Mouse (Mus musculus) embryonic facial prominence, embryonic 15.5 days (tissue): ENCODE results near the gene Hlf. TPM values are rescaled to one million over a fixed set of nuclear protein-coding genes. Genes with fewer than 3 reads are reported as not detected.

Experiments
- ATAC-seq: fragments of 200-750 bp; cut with Nextera tagmentation; 2 replicates; pipeline ENCODE4 v1.8.0; 2017; ENCODE audit warnings: low read depth, moderate TSS enrichment; ENCODE audit not compliant: insufficient number of reproducible peaks, low FRiP score, low TSS enrichment
- H3K27ac ChIP-seq: fragments of 300-500 bp; sonication (generic); replicated peaks from 2 replicates; pipeline ENCODE4 v1.5.1; 2015; ENCODE audit warnings: mild to moderate bottlenecking, inconsistent platforms
- H3K27me3 ChIP-seq: fragments of 300-500 bp; sonication (generic); 2 replicates; pipeline ENCODE4 v1.6.1; 2015; ENCODE audit warnings: inconsistent platforms
- H3K36me3 ChIP-seq: fragments of 300-500 bp; sonication (generic); 2 replicates; pipeline ENCODE4 v1.6.1; 2015; ENCODE audit warnings: mild to moderate bottlenecking, inconsistent platforms
- H3K4me1 ChIP-seq: fragments of 300-500 bp; sonication (generic); 2 replicates; pipeline ENCODE4 v1.6.1; 2015; ENCODE audit warnings: inconsistent platforms
- H3K4me2 ChIP-seq: fragments of 300-500 bp; sonication (generic); replicated peaks from 2 replicates; pipeline ENCODE4 v1.6.1; 2015; ENCODE audit warnings: mild to moderate bottlenecking, inconsistent platforms
- H3K4me3 ChIP-seq: fragments of 300-500 bp; sonication (generic); replicated peaks from 2 replicates; pipeline ENCODE4 v1.5.1; 2015; ENCODE audit warnings: mild to moderate bottlenecking, inconsistent platforms
- H3K9ac ChIP-seq: fragments of 300-500 bp; sonication (generic); 2 replicates; pipeline ENCODE4 v1.6.1; 2015; ENCODE audit warnings: inconsistent platforms
- H3K9me3 ChIP-seq: fragments of 300-500 bp; sonication (generic); replicated peaks from 2 replicates; pipeline ENCODE4 v1.6.1; 2016; ENCODE audit warnings: inconsistent platforms
- WGBS: fragments of 180-500 bp; shearing (Covaris S2); methylation state at CpG from one replicate; pipeline ENCODE4 v1.1.7; 2015; 5-methylcytosine and 5-hydroxymethylcytosine counted together
- polyA plus RNA-seq: library from polyadenylated mRNA; unstranded; fragments of >200 nt; fragmentation: Nextera tagmentation; extraction: Ambion mirVana; gene quantifications from 2 replicates; pipeline ENCODE4 v1.2.1, GENCODE M21; 2015

Gene Hlf
- polyA plus RNA-seq, 1 experiment from 2014 or later: 10.0 TPM

- peak overlapping the region; percentile 60 for H3K4me3 ChIP-seq
- H3K9me3 ChIP-seq: no peaks in the 10 kb centered on the region
- WGBS: under 1% methylated on average over 41 of the region's 41 CpGs
- 0 out of 2 replicates have a peak, but pooled peaks cover 4% of the 10 kb centered on the region for H3K36me3 ChIP-seq
- H3K9ac ChIP-seq: peak overlapping the region; percentile 39
- 0 out of 2 replicates have a peak, but pooled peaks have one; percentile 39 for ATAC-seq
- peak overlapping the region; percentile 28; the same call in 1 of the 2 replicates for H3K27ac ChIP-seq
- no peaks in the 10 kb centered on the region for H3K27me3 ChIP-seq
- H3K4me2 ChIP-seq: peak overlapping the region; percentile 88
- peaks cover 36% of the 10 kb centered on the region for H3K4me1 ChIP-seq
These were observed 536 bp downstream of the Hlf start for GRCm38 (mm10) chr11:90389902-90390816.

- peak overlapping the region; percentile 39 for H3K9ac ChIP-seq
- peaks cover 39% of the 10 kb centered on the region for H3K4me1 ChIP-seq
- H3K27me3 ChIP-seq: no peaks in the 10 kb centered on the region
- peak overlapping the region; percentile 60 for H3K4me3 ChIP-seq
- H3K9me3 ChIP-seq: no peaks in the 10 kb centered on the region
- 0 out of 2 replicates have a peak, but pooled peaks cover 4% of the 10 kb centered on the region for H3K36me3 ChIP-seq
- WGBS: under 1% methylated on average over 34 of the region's 36 CpGs
- peak overlapping the region; percentile 88 for H3K4me2 ChIP-seq
- H3K27ac ChIP-seq: no peak overlapping the region
- ATAC-seq: peak; percentile 35; the same call in 1 of the 2 replicates
These were observed 1.4 kb downstream of the Hlf start for GRCm38 (mm10) chr11:90389174-90389901.

DNA sequence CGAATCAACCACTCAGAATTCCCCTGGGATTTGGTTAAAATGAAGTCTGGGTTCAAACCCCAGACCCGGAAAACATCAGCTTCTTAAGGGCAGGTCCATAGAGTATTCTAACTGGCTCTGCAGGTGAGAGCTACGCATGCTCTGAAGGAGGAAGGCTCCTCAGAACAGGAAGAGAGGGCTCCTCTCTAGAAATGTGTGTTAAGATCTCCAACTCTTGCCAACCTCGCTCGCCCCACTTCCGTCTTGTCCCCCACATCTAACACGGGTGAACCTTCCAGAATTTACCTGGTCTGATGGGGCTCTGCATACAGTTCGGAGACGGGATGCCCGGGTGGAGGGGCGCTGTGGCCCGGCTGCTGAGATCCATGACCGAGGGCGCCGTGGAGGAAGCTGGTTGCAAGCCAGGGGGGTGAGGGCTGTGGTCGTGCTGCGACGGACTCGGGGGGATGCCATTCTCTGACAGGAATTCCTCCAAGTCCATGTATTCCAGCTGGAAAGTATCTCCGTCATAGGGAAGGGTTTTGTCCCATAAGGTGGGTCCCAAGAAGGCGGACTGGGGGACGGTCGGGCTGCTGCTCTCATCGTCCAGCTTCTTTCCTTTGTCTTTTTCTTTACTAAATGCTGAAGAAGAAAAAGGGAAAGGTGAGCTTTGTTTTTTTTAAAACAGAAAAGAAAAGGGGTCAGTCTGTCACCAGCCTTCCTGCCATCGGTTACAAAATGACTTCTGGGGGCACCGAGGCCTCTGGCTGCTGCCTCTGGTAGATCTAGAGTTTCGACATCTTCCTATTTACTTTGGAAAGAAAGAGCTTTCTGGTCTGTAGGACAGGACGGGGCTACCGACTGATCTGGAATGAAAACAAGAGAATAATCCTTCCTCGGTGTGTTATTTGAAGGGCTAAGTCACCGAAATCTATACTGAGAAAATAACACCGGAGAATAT is 2.9 kb downstream of the Hlf start:
- no peak for ATAC-seq
- H3K4me2 ChIP-seq: peak overlapping the region; percentile 88
- 0 out of 2 replicates have a peak, but pooled peaks cover 4% of the 10 kb centered on the region for H3K36me3 ChIP-seq
- no peaks in the 10 kb centered on the region for H3K9me3 ChIP-seq
- WGBS: 46% methylated on average over 32 of the region's 32 CpGs
- no peaks in the 10 kb centered on the region for H3K27me3 ChIP-seq
- peak overlapping the region; percentile 60 for H3K4me3 ChIP-seq
- H3K9ac ChIP-seq: no peak overlapping the region
- H3K4me1 ChIP-seq: peaks cover 41% of the 10 kb centered on the region
- no peak overlapping the region for H3K27ac ChIP-seq

GRCm38 (mm10) chr11:90382005-90382611 is 8.6 kb downstream of the Hlf start:
- Histone ChIP-seq H3K36me3 (0 out of 2 replicates have a peak, but pooled peaks cover 4% of the 10 kb centered on the region), H3K9me3 (no peaks in the 10 kb centered on the region), H3K9ac (no peak overlapping the region), H3K4me2 (0 out of 2 replicates have a peak overlapping the region, but pooled peaks have one; percentile 12), H3K27ac (peak overlapping the region; percentile 65), H3K27me3 (no peaks in the 10 kb centered on the region), H3K4me3 (no peak overlapping the region), H3K4me1 (peaks cover 40% of the 10 kb centered on the region)
- 18% methylated on average over 6 of the region's 6 CpGs for WGBS
- peak; percentile 80 for ATAC-seq

DNA sequence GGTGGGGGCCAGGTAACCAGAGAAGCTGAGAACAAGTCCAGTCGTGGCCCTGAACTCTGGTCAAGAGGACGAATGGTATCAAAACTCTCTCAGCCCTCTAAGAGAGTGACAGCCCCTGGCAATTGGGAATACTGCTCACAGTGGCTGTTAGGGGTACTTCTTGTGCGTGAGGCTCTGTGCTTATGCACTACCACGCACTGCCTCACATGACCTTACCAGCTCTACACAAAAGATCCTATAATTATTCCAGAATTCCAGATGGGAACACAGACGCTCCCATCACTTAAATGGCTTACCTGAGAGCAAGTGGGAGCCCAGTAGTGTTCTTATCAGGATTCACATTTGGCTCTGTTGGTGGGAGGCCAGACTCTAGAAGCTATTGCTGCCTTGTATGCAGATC is 9.6 kb downstream of the Hlf start:
- Histone ChIP-seq H3K27me3 (no peaks in the 10 kb centered on the region), H3K36me3 (no peaks in the 10 kb centered on the region), H3K4me2 (no peak overlapping the region), H3K9ac (no peak overlapping the region), H3K9me3 (no peaks in the 10 kb centered on the region), H3K4me3 (no peak overlapping the region), H3K4me1 (peaks cover 39% of the 10 kb centered on the region), H3K27ac (no peak overlapping the region)
- 53% methylated on average over 5 of the region's 5 CpGs for WGBS
- ATAC-seq: no peak

GRCm38 (mm10) chr11:90380131-90380685 is 10.5 kb downstream of the Hlf start:
- no peak overlapping the region for H3K4me3 ChIP-seq
- H3K9ac ChIP-seq: no peak overlapping the region
- H3K9me3 ChIP-seq: no peaks in the 10 kb centered on the region
- H3K36me3 ChIP-seq: no peaks in the 10 kb centered on the region
- H3K4me1 ChIP-seq: peaks cover 39% of the 10 kb centered on the region
- 0 out of 2 replicates have a peak, but pooled peaks have one; percentile 26 for ATAC-seq
- no peak overlapping the region for H3K4me2 ChIP-seq
- H3K27me3 ChIP-seq: no peaks in the 10 kb centered on the region
- WGBS: 76% methylated on average over 10 of the region's 10 CpGs
- H3K27ac ChIP-seq: no peak overlapping the region

DNA sequence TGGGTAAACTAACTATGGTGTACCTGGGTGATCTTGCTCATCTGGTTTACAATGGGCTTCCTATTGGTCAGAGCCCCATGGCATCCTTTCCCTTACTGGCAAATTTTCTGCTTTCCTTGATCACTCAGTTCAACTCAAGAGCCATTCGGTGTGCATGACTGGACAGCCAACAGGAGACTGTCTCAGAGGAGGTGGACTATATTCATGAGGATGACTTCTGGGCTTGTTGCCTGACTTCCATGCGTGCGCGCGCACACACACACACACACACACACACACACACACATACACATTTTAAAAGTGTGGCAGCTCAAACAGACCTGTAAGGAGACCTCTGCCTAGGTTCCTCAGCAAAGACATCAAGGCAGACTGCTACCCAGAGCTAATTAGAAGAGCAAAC is 12.7 kb downstream of the Hlf start:
- 88% methylated on average over 5 of the region's 5 CpGs for WGBS
- ATAC-seq: no peak
- Histone ChIP-seq H3K36me3 (no peaks in the 10 kb centered on the region; the same call in 1 of the 2 replicates), H3K27me3 (no peaks in the 10 kb centered on the region), H3K9ac (no peak overlapping the region), H3K4me1 (peaks cover 35% of the 10 kb centered on the region), H3K27ac (no peak overlapping the region), H3K4me2 (no peak overlapping the region), H3K4me3 (no peak overlapping the region), H3K9me3 (no peaks in the 10 kb centered on the region)

GRCm38 (mm10) chr11:90376436-90376835 is 14.3 kb downstream of the Hlf start:
- Histone ChIP-seq H3K9ac (no peak overlapping the region), H3K4me1 (peaks cover 29% of the 10 kb centered on the region), H3K36me3 (no peaks in the 10 kb centered on the region; the same call in 1 of the 2 replicates), H3K9me3 (no peaks in the 10 kb centered on the region), H3K27me3 (no peaks in the 10 kb centered on the region), H3K27ac (no peak overlapping the region), H3K4me3 (no peak overlapping the region), H3K4me2 (no peak overlapping the region)
- 92% methylated on average over 9 of the region's 9 CpGs for WGBS
- ATAC-seq: no peak

DNA sequence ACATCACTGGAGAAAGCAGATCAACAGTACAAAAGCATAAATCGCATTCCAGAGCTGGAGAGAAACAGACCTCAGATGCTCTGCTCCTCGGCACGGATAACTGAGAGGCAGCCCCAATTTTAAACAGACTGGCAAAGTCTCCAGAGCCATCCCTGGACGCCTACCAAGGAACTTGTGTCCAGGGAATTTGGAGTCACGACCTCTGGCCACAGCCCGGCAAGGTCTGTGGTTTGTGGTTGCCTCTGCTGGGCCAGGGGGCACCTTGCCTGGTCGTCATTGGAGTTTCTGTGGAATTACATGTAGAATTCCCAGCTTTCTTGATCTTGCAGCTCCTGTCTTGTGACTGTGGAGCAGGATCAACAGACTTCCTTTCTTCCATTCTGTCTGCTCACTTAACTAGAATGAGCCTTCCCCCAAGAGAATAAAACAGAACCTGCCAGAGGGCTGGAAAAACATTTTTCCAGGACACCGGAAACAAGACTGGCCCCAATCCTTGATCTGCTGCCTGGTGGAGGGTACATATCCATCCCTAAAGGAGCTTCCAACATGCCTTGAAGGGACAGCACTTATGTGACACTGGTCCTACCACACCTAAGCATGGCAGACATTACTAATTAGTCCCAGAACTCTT is 19.1 kb downstream of the Hlf start:
- H3K4me3 ChIP-seq: no peak overlapping the region
- H3K4me1 ChIP-seq: peaks cover 42% of the 10 kb centered on the region
- H3K9ac ChIP-seq: no peak overlapping the region
- WGBS: 30% methylated on average over 8 of the region's 8 CpGs
- H3K36me3 ChIP-seq: no peaks in the 10 kb centered on the region; the same call in 1 of the 2 replicates
- H3K9me3 ChIP-seq: no peaks in the 10 kb centered on the region
- no peak overlapping the region for H3K4me2 ChIP-seq
- no peaks in the 10 kb centered on the region for H3K27me3 ChIP-seq
- H3K27ac ChIP-seq: peak overlapping the region; percentile 25; the same call in 1 of the 2 replicates
- no peak for ATAC-seq
